Mouse (Mus musculus): ENCODE data around the gene Exosc8.

DNA sequence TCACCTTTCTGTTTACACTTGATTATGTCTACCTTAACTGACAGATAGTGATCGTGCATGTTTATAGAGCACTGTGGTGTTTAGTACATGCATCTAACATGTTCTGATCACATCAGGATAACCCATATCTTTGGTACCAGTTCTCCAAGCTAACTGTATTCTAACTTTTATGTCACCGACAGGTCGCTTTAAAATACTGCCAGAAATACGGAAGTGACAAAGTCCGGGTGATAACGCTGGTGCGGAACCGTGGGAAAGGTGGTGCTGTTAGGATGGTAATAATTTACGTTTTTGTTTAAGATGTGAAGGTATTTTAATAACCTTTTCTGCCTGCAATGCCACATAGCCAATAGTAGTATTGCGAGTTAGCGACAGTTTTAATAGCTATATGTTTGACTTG lies 6.8 kb upstream of the Exosc8 start:
- TF ChIP-seq ZNF384 (IDR thresholded peaks at IDR 0.05; ENCODE audit: low read depth, low read length) (no peak), MAFK (IDR thresholded peaks at IDR 0.05; ENCODE audit: insufficient read depth, low read depth, low read length) (no peak), ZC3H11A (IDR thresholded peaks at IDR 0.05; ENCODE audit: borderline replicate concordance, low read depth, low read length) (no peak), HCFC1 (IDR thresholded peaks at IDR 0.05; ENCODE audit: borderline replicate concordance, insufficient read depth, low read length) (no peak)
